Mouse (Mus musculus) liver, postnatal 0 days (tissue): Measurements from ENCODE around the gene Rps8. TPM values are rescaled to one million over a fixed set of nuclear protein-coding genes. Genes with fewer than 3 reads are reported as not detected.
A peak's percentile ranks its signal among the peaks of the same experiment; 100 is the strongest.

Experiments used
- ATAC-seq: fragments of 200-750 bp; cut with Nextera tagmentation; 2 replicates; pipeline ENCODE4 v1.8.0; 2017; ENCODE audit warnings: mild to moderate bottlenecking, moderate library complexity
- DNase-seq: peaks from one replicate; pipeline ENCODE4 v3.0.0-alpha.2; 2016
- H3K27ac ChIP-seq: fragments of 300-500 bp; sonication (generic); 2 replicates; pipeline ENCODE4 v1.5.1; 2014; ENCODE audit warnings: antibody characterized with exemption, moderate library complexity, mild to moderate bottlenecking, low read depth
- H3K27me3 ChIP-seq: fragments of 300-500 bp; sonication (generic); 2 replicates; pipeline ENCODE4 v1.6.1; 2014; ENCODE audit warnings: low read length, control low read depth, mixed read lengths; ENCODE audit not compliant: insufficient read depth
- H3K36me3 ChIP-seq: fragments of 300-500 bp; sonication (generic); replicated peaks from 2 replicates; pipeline ENCODE4 v1.6.1; 2014; ENCODE audit warnings: mild to moderate bottlenecking, control low read depth, low read length, moderate library complexity, mixed read lengths; ENCODE audit not compliant: insufficient read depth
- H3K4me1 ChIP-seq: fragments of 300-500 bp; sonication (generic); 2 replicates; pipeline ENCODE4 v1.6.1; 2014; ENCODE audit warnings: antibody characterized with exemption, mild to moderate bottlenecking, control low read depth; ENCODE audit not compliant: insufficient read depth
- H3K4me2 ChIP-seq: fragments of 300-500 bp; sonication (generic); 2 replicates; pipeline ENCODE4 v1.6.1; 2014; ENCODE audit warnings: low read depth, mild to moderate bottlenecking, low read length, moderate library complexity, mixed read lengths
- H3K4me3 ChIP-seq: fragments of 300-500 bp; sonication (generic); 2 replicates; pipeline ENCODE4 v1.5.1; 2014; ENCODE audit warnings: low read depth, low read length
- H3K9ac ChIP-seq: fragments of 300-500 bp; sonication (generic); replicated peaks from 2 replicates; pipeline ENCODE4 v1.6.1; 2014; ENCODE audit warnings: mild to moderate bottlenecking, moderate library complexity
- H3K9me3 ChIP-seq: fragments of 300-500 bp; sonication (generic); 2 replicates; pipeline ENCODE4 v1.6.1; 2016; ENCODE audit warnings: mild to moderate bottlenecking, control low read depth, low read length, mixed read lengths
- CTCF ChIP-seq: sonication (generic); IDR thresholded peaks from 2 replicates; pipeline ENCODE4 v1.5.1; 2016; ENCODE audit warnings: antibody characterized with exemption, low read depth
- EP300 ChIP-seq: IDR thresholded peaks from 2 replicates; pipeline ENCODE4 v1.6.1; 2016; ENCODE audit warnings: antibody characterized with exemption, low read depth, mild to moderate bottlenecking
- WGBS: fragments of 180-500 bp; shearing (Covaris S2); extraction: QIAGEN DNeasy Blood & Tissue Kit; methylation state at CpG from one replicate; pipeline ENCODE4 v1.1.7; 2014; ENCODE audit not compliant: insufficient replicate concordance; 5-methylcytosine and 5-hydroxymethylcytosine counted together
- polyA plus RNA-seq: library from polyadenylated mRNA; unstranded; fragments of >200 nt; fragmentation: Nextera tagmentation; extraction: Ambion mirVana; gene quantifications from 2 replicates; pipeline ENCODE4 v1.2.1, GENCODE M21; 2015

Rps8 gene
- polyA plus RNA-seq, 1 experiment from 2014 or later = 557 TPM

GRCm38 (mm10) chr4:117161183-117161582 lies 5.1 kb upstream of the Rps8 start:
- Histone ChIP-seq H3K27ac (no peak overlapping the region), H3K4me1 (no peaks in the 10 kb centered on the region), H3K4me2 (no peak overlapping the region), H3K36me3 (peaks cover 46% of the 10 kb centered on the region), H3K27me3 (no peaks in the 10 kb centered on the region), H3K4me3 (no peak overlapping the region), H3K9ac (no peak overlapping the region), H3K9me3 (no peaks in the 10 kb centered on the region)
- TF ChIP-seq CTCF (no peak), EP300 (no peak)
- 81% methylated on average over 4 of the region's 4 CpGs for WGBS
- ATAC-seq = no peak
- DNase-seq = no peak

GRCm38 (mm10) chr4:117159666-117160065 lies 3.6 kb upstream of the Rps8 start:
- H3K9me3 ChIP-seq = no peaks in the 10 kb centered on the region
- no peaks in the 10 kb centered on the region for H3K4me1 ChIP-seq
- no peaks in the 10 kb centered on the region for H3K27me3 ChIP-seq
- TF ChIP-seq CTCF (no peak), EP300 (no peak)
- H3K9ac ChIP-seq = no peak overlapping the region
- no peak overlapping the region for H3K4me3 ChIP-seq
- DNase-seq (no peak), ATAC-seq (no peak)
- WGBS = 85% methylated on average over 10 of the region's 10 CpGs
- H3K4me2 ChIP-seq = no peak overlapping the region
- no peak overlapping the region for H3K27ac ChIP-seq
- peaks cover 31% of the 10 kb centered on the region for H3K36me3 ChIP-seq

GRCm38 (mm10) chr4:117156372-117156771 lies 329 bp upstream of the Rps8 start:
- TF ChIP-seq EP300 (no peak), CTCF (no peak)
- Histone ChIP-seq H3K4me2 (peak overlapping the region; percentile 91), H3K27me3 (no peaks in the 10 kb centered on the region), H3K36me3 (peaks cover 40% of the 10 kb centered on the region), H3K9ac (peak overlapping the region; percentile 95), H3K27ac (peak overlapping the region; percentile 84), H3K4me3 (peak overlapping the region; percentile 74), H3K9me3 (no peaks in the 10 kb centered on the region), H3K4me1 (peaks cover 10% of the 10 kb centered on the region; the same call in 1 of the 2 replicates)
- DNase-seq = no peak
- no peak for ATAC-seq
- WGBS = 24% methylated on average over 6 of the region's 6 CpGs

- peaks cover 43% of the 10 kb centered on the region for H3K36me3 ChIP-seq
- peak overlapping the region; percentile 95 for H3K9ac ChIP-seq
- DNase-seq = peak; percentile 49
- peak; percentile 7 for ATAC-seq
- H3K4me1 ChIP-seq = peaks cover 10% of the 10 kb centered on the region; the same call in 1 of the 2 replicates
- no peaks in the 10 kb centered on the region for H3K27me3 ChIP-seq
- H3K27ac ChIP-seq = peak overlapping the region; percentile 84
- H3K9me3 ChIP-seq = no peaks in the 10 kb centered on the region
- peak overlapping the region; percentile 91 for H3K4me2 ChIP-seq
- TF ChIP-seq EP300 (no peak), CTCF (no peak)
- WGBS = 1% methylated on average over 44 of the region's 44 CpGs
- peak overlapping the region; percentile 74 for H3K4me3 ChIP-seq
Measured at GRCm38 (mm10) chr4:117155020-117155791, 837 bp downstream of the Rps8 start.

- ATAC-seq = no peak
- DNase-seq = no peak
- peak overlapping the region; percentile 35 for H3K9ac ChIP-seq
- TF ChIP-seq CTCF (no peak), EP300 (no peak)
- H3K4me3 ChIP-seq = no peak overlapping the region
- 59% methylated on average over 5 of the region's 5 CpGs for WGBS
- H3K4me1 ChIP-seq = peaks cover 10% of the 10 kb centered on the region; the same call in 1 of the 2 replicates
- H3K4me2 ChIP-seq = peak overlapping the region; percentile 91
- H3K27ac ChIP-seq = 0 out of 2 replicates have a peak overlapping the region, but pooled peaks have one; percentile 18
- H3K9me3 ChIP-seq = no peaks in the 10 kb centered on the region
- peaks cover 40% of the 10 kb centered on the region for H3K36me3 ChIP-seq
- no peaks in the 10 kb centered on the region for H3K27me3 ChIP-seq
Measured at GRCm38 (mm10) chr4:117152714-117153113, 3.3 kb downstream of the Rps8 start.

GRCm38 (mm10) chr4:117151416-117151815 lies 4.6 kb downstream of the Rps8 start:
- Histone ChIP-seq H3K9ac (no peak overlapping the region), H3K27me3 (no peaks in the 10 kb centered on the region), H3K27ac (no peak overlapping the region), H3K36me3 (peaks cover 40% of the 10 kb centered on the region), H3K9me3 (no peaks in the 10 kb centered on the region), H3K4me2 (no peak overlapping the region), H3K4me3 (no peak overlapping the region), H3K4me1 (peaks cover 10% of the 10 kb centered on the region; the same call in 1 of the 2 replicates)
- TF ChIP-seq CTCF (no peak), EP300 (no peak)
- ATAC-seq (no peak), DNase-seq (no peak)
- 90% methylated on average over 1 of the region's 1 CpGs for WGBS
